Mouse (Mus musculus): ENCODE data around the gene Tns1. TPM values are rescaled to one million over a fixed set of nuclear protein-coding genes. Genes with fewer than 3 reads are reported as not detected.

Tns1 gene
- polyA plus RNA-seq, 1 experiment: 117 TPM

GRCm38 (mm10) chr1:73932421-73933145, 191.7 kb downstream of the Tns1 start:
- no peak overlapping the region for H3K27ac ChIP-seq (ENCODE audit: control insufficient read depth, insufficient read depth, low read length)
- no peak for TF ChIP-seq CTCF (IDR thresholded peaks at IDR 0.05; ENCODE audit: borderline replicate concordance, control insufficient read depth, extremely low read depth, insufficient read depth, low read length, poor library complexity)
- no peak for TF ChIP-seq POLR2A (IDR thresholded peaks at IDR 0.05; ENCODE audit: control insufficient read depth, extremely low read depth, insufficient read depth, low read length, poor library complexity)
- H3K27me3 ChIP-seq (ENCODE audit: control insufficient read depth, insufficient read depth, low read length): no peaks in the 10 kb centered on the region
- no peaks in the 10 kb centered on the region for H3K36me3 ChIP-seq (ENCODE audit: control insufficient read depth, insufficient read depth, low read length)
- peaks cover 30% of the 10 kb centered on the region for H3K4me1 ChIP-seq (replicated peaks; ENCODE audit: control insufficient read depth, insufficient read depth, low read length)
- DNase-seq: no peak
- 96% methylated on average over 10 of the region's 10 CpGs for WGBS
- H3K4me3 ChIP-seq (ENCODE audit: control insufficient read depth, insufficient read depth, low read length): no peak overlapping the region

- H3K4me1 ChIP-seq (replicated peaks; ENCODE audit: control insufficient read depth, insufficient read depth, low read length): peaks cover 25% of the 10 kb centered on the region
- no peak for DNase-seq
- no peaks in the 10 kb centered on the region for H3K36me3 ChIP-seq (ENCODE audit: control insufficient read depth, insufficient read depth, low read length)
Observed at GRCm38 (mm10) chr1:73931851-73932250, 192.4 kb downstream of the Tns1 start.

GRCm38 (mm10) chr1:73930411-73931134, 193.7 kb downstream of the Tns1 start:
- DNase-seq: no peak
- Histone ChIP-seq H3K27me3 (ENCODE audit: control insufficient read depth, insufficient read depth, low read length) (no peaks in the 10 kb centered on the region), H3K27ac (ENCODE audit: control insufficient read depth, insufficient read depth, low read length) (no peak overlapping the region; the same call in 1 of the 2 replicates), H3K36me3 (ENCODE audit: control insufficient read depth, insufficient read depth, low read length) (no peaks in the 10 kb centered on the region), H3K4me3 (ENCODE audit: control insufficient read depth, insufficient read depth, low read length) (no peak overlapping the region), H3K4me1 (replicated peaks; ENCODE audit: control insufficient read depth, insufficient read depth, low read length) (peaks cover 15% of the 10 kb centered on the region)
- 40% methylated on average over 8 of the region's 8 CpGs for WGBS
- TF ChIP-seq CTCF (IDR thresholded peaks at IDR 0.05; ENCODE audit: borderline replicate concordance, control insufficient read depth, extremely low read depth, insufficient read depth, low read length, poor library complexity) (no peak), POLR2A (IDR thresholded peaks at IDR 0.05; ENCODE audit: control insufficient read depth, extremely low read depth, insufficient read depth, low read length, poor library complexity) (no peak)

More at GRCm38 (mm10) chr1:73931851-73932250, 192.4 kb downstream of the Tns1 start:
- Histone ChIP-seq H3K4me3 (ENCODE audit: control insufficient read depth, insufficient read depth, low read length) (no peak overlapping the region), H3K27ac (ENCODE audit: control insufficient read depth, insufficient read depth, low read length) (no peak overlapping the region), H3K27me3 (ENCODE audit: control insufficient read depth, insufficient read depth, low read length) (no peaks in the 10 kb centered on the region)
- TF ChIP-seq CTCF (IDR thresholded peaks at IDR 0.05; ENCODE audit: borderline replicate concordance, control insufficient read depth, extremely low read depth, insufficient read depth, low read length, poor library complexity) (no peak), POLR2A (IDR thresholded peaks at IDR 0.05; ENCODE audit: control insufficient read depth, extremely low read depth, insufficient read depth, low read length, poor library complexity) (no peak)
- WGBS: 91% methylated on average over 5 of the region's 5 CpGs

- no peaks in the 10 kb centered on the region for H3K36me3 ChIP-seq (ENCODE audit: control insufficient read depth, insufficient read depth, low read length)
- H3K4me3 ChIP-seq (ENCODE audit: control insufficient read depth, insufficient read depth, low read length): no peak overlapping the region
- H3K4me1 ChIP-seq (replicated peaks; ENCODE audit: control insufficient read depth, insufficient read depth, low read length): peaks cover 8% of the 10 kb centered on the region; the same call in 1 of the 2 replicates
- H3K27ac ChIP-seq (ENCODE audit: control insufficient read depth, insufficient read depth, low read length): no peak overlapping the region; the same call in 1 of the 2 replicates
- no peaks in the 10 kb centered on the region for H3K27me3 ChIP-seq (ENCODE audit: control insufficient read depth, insufficient read depth, low read length)
- no peak for DNase-seq
- no peak for TF ChIP-seq CTCF (IDR thresholded peaks at IDR 0.05; ENCODE audit: borderline replicate concordance, control insufficient read depth, extremely low read depth, insufficient read depth, low read length, poor library complexity)
- TF ChIP-seq POLR2A (IDR thresholded peaks at IDR 0.05; ENCODE audit: control insufficient read depth, extremely low read depth, insufficient read depth, low read length, poor library complexity): no peak
- WGBS: 85% methylated on average over 5 of the region's 5 CpGs
Observed at GRCm38 (mm10) chr1:73929952-73930329, 194.3 kb downstream of the Tns1 start.

GRCm38 (mm10) chr1:73929211-73929951, 194.9 kb downstream of the Tns1 start:
- WGBS: 97% methylated on average over 15 of the region's 15 CpGs
- Histone ChIP-seq H3K4me1 (replicated peaks; ENCODE audit: control insufficient read depth, insufficient read depth, low read length) (peaks cover 7% of the 10 kb centered on the region; the same call in 1 of the 2 replicates), H3K27me3 (ENCODE audit: control insufficient read depth, insufficient read depth, low read length) (no peaks in the 10 kb centered on the region), H3K4me3 (ENCODE audit: control insufficient read depth, insufficient read depth, low read length) (no peak overlapping the region), H3K27ac (ENCODE audit: control insufficient read depth, insufficient read depth, low read length) (no peak overlapping the region), H3K36me3 (ENCODE audit: control insufficient read depth, insufficient read depth, low read length) (no peaks in the 10 kb centered on the region)
- TF ChIP-seq POLR2A (IDR thresholded peaks at IDR 0.05; ENCODE audit: control insufficient read depth, extremely low read depth, insufficient read depth, low read length, poor library complexity) (no peak), CTCF (IDR thresholded peaks at IDR 0.05; ENCODE audit: borderline replicate concordance, control insufficient read depth, extremely low read depth, insufficient read depth, low read length, poor library complexity) (no peak)
- no peak for DNase-seq

GRCm38 (mm10) chr1:73928385-73928784, 195.9 kb downstream of the Tns1 start:
- Histone ChIP-seq H3K27me3 (ENCODE audit: control insufficient read depth, insufficient read depth, low read length) (no peaks in the 10 kb centered on the region), H3K36me3 (ENCODE audit: control insufficient read depth, insufficient read depth, low read length) (no peaks in the 10 kb centered on the region), H3K4me3 (ENCODE audit: control insufficient read depth, insufficient read depth, low read length) (no peak overlapping the region), H3K27ac (ENCODE audit: control insufficient read depth, insufficient read depth, low read length) (no peak overlapping the region), H3K4me1 (replicated peaks; ENCODE audit: control insufficient read depth, insufficient read depth, low read length) (peaks cover 7% of the 10 kb centered on the region; the same call in 1 of the 2 replicates)
- no peak for DNase-seq
- whole genome bisulfite sequencing: 95% methylated on average over 8 of the region's 8 CpGs
- TF ChIP-seq CTCF (IDR thresholded peaks at IDR 0.05; ENCODE audit: borderline replicate concordance, control insufficient read depth, extremely low read depth, insufficient read depth, low read length, poor library complexity): no peak
- TF ChIP-seq POLR2A (IDR thresholded peaks at IDR 0.05; ENCODE audit: control insufficient read depth, extremely low read depth, insufficient read depth, low read length, poor library complexity): no peak
